Mouse (Mus musculus) activated CD4-positive, CD25-positive, alpha-beta regulatory T cell, adult 9 weeks (primary cell): ENCODE measurements around the gene Vmn1r104. TPM values are rescaled to one million over a fixed set of nuclear protein-coding genes. Genes with fewer than 3 reads are reported as not detected.

ENCODE experiments used
- polyA plus RNA-seq: library from polyadenylated mRNA; unstranded; fragments of 100-300 nt; shearing (Covaris generic); gene quantifications from one replicate; pipeline ENCODE4 v1.2.1, GENCODE M21; 2017

Gene Vmn1r104
- not detected for polyA plus RNA-seq

GRCm38 (mm10) chr7:20533537-20533936 is at the start of gene Vmn1r104:
Vmn1r104 (plus strand) TSS chr7:20533837.

GRCm38 (mm10) chr7:20510434-20510833 is 23.2 kb upstream of the Vmn1r104 start, which contains the start of gene Vmn1r103:
Vmn1r103 (minus strand) TSS chr7:20510534.

GRCm38 (mm10) chr7:20545657-20546056 is 12.0 kb downstream of the Vmn1r104 start, which contains the start of gene Gm5726:
Gm5726 (minus strand) TSS chr7:20545757.

GRCm38 (mm10) chr7:20576141-20576540 is 42.5 kb downstream of the Vmn1r104 start, which contains the start of gene Gm4141:
Gm4141 (minus strand) TSS chr7:20576241.

Other genes with a start within 250 kb of the Vmn1r104 start
- not detected for gene Gm4133, start 199.8 kb upstream of the Vmn1r104 start, polyA plus RNA-seq
- not detected for gene Gm5728, start 158.4 kb upstream of the Vmn1r104 start, polyA plus RNA-seq
- not detected for gene Vmn1r100, start 115.9 kb upstream of the Vmn1r104 start, polyA plus RNA-seq
- not detected for gene Vmn1r101, start 91.2 kb upstream of the Vmn1r104 start, polyA plus RNA-seq
- gene Gm10670, start 58.9 kb upstream of the Vmn1r104 start, polyA plus RNA-seq: not detected
- not detected for gene Vmn1r103, start 23.3 kb upstream of the Vmn1r104 start, polyA plus RNA-seq
- not detected for gene Gm5726, start 11.9 kb downstream of the Vmn1r104 start, polyA plus RNA-seq
- gene Gm4141, start 42.4 kb downstream of the Vmn1r104 start, polyA plus RNA-seq: not detected
- gene Gm4513, start 65.2 kb downstream of the Vmn1r104 start, polyA plus RNA-seq: not detected
- gene Vmn1r107, start 135.1 kb downstream of the Vmn1r104 start, polyA plus RNA-seq: not detected
- not detected for gene Vmn1r111, start 169.4 kb downstream of the Vmn1r104 start, polyA plus RNA-seq
- gene Gm10668, start 196.8 kb downstream of the Vmn1r104 start, polyA plus RNA-seq: not detected
- gene Vmn1r112, start 237.3 kb downstream of the Vmn1r104 start, polyA plus RNA-seq: not detected